In the genomic region with DNA sequence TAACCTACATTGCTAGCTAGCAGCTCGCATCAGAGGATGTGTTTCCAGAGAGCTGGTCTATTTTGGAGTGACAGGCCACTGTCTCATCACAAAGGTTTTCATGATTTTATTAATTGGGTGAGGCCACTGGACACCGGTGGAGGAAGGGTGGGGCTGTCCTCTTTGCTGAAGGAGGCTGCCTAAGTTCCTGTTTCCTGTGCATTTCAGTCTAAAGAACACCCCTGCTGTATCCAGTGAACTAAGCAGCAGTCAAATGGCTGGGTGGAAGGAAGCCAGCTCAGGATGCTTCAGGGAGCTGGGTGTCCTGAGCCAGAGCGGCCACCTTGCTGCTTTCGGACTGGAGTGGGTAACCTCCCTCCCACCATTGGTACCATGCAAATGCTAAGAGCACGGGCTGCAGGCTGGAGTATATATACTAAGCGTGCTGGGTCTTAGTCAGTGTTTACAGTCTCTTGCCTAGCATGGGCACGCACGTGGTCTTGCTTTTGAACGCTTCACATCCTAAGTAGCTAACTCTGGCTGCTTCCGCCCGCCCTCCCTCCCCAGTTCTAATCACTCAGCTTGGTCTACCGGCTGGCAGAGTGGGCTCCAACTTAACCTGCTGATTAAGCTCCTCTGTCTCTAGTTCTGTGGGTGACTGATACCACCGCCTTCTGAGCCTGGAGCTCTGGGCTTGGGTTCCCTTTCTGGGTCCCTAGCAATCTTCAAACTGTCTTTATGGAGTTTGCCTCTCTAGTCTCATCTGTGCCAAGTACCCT, we compare ENCODE assay signal across 8 mouse cellular contexts. TPM values are rescaled to one million over a fixed set of nuclear protein-coding genes. Genes with fewer than 3 reads are reported as not detected.
A peak's percentile ranks its signal among the peaks of the same experiment; 100 is the strongest.
DNase-seq lines count a peak whose midpoint lies in the region; ATAC-seq lines count a peak whose summit lies in the region.

No protein-coding gene starts in this region.

- peak overlapping the region; percentile 46 for H3K4me2 ChIP-seq in liver, embryonic 11.5 days

- H3K4me1 ChIP-seq in liver, embryonic 11.5 days (replicated peaks; ENCODE audit: control insufficient read depth, insufficient read depth, low read length), result peaks cover 38% of the 10 kb centered on the region

- 33% methylated on average over 13 of the region's 13 CpGs for WGBS in liver, embryonic 11.5 days

- H3K9ac ChIP-seq in liver, embryonic 11.5 days (ENCODE audit: low read depth, low read length), result no peak overlapping the region; the same call in 1 of the 2 replicates

- no peaks in the 10 kb centered on the region for H3K36me3 ChIP-seq in liver, embryonic 11.5 days (ENCODE audit: control insufficient read depth, insufficient read depth, low read length)

- no peaks in the 10 kb centered on the region for H3K9me3 ChIP-seq in liver, embryonic 11.5 days (ENCODE audit: control insufficient read depth, low read length)

- peak overlapping the region; percentile 49; the same call in 1 of the 2 replicates for H3K27ac ChIP-seq in liver, embryonic 11.5 days (ENCODE audit: low read depth, low read length)

- peaks cover 23% of the 10 kb centered on the region for H3K27me3 ChIP-seq in liver, embryonic 11.5 days (replicated peaks; ENCODE audit: control insufficient read depth, insufficient read depth, low read length)

- intact Hi-C loops in heart, postnatal 25 days (cut with DNase I), result loop anchor here (1.0 kb wide), 1 partner anchor 19 kb away; no protein-coding TSS in a partner anchor

- no peak overlapping the region for H3K4me3 ChIP-seq in liver, embryonic 11.5 days (ENCODE audit: low read depth, low read length)

- no peak for ATAC-seq in cerebellum, adult (ENCODE audit: insufficient number of reproducible peaks, low FRiP score, low TSS enrichment)
- ATAC-seq in liver, embryonic 11.5 days (replicated peaks; ENCODE audit: low FRiP score), result peak; percentile 77
- peak; percentile 65 for ATAC-seq in monocyte, adult 5-6 weeks (replicated peaks; ENCODE audit: insufficient number of reproducible peaks, low FRiP score, low TSS enrichment, poor library complexity, severe bottlenecking)

- DNase-seq in cerebellum, adult 8-10 months, result peak; percentile 6
- DNase-seq in Muller cell, postnatal 12 days (ENCODE audit: inconsistent ontology term), result peak; percentile 30
- peak; percentile 45 for DNase-seq in heart, postnatal 25 days (ENCODE audit: low spot score)
- no peak for DNase-seq in liver, embryonic 11.5 days (ENCODE audit: low spot score)
- no peak for DNase-seq in right cerebral cortex, postnatal 36 days (ENCODE audit: low spot score in 2 of 2)
- no peak for DNase-seq in left cerebral cortex, adult 18-20 months (ENCODE audit: low spot score in 2 of 2)

RNA-seq across cellular contexts. Expression of a gene that starts 3.3 kb away (rescaled TPM):
- 1 to 10 TPM; 3.8 to 6.0 TPM for total RNA-seq in heart, postnatal 25 days (2021)
- polyA plus RNA-seq in liver, embryonic 11.5 days (2014; fragmentation: Nextera tagmentation; extraction: Ambion mirVana), result 6.5 and 6.7 TPM in 2 replicates
- total RNA-seq in monocyte, adult 5-6 weeks (2017), result 67.2 to 83.6 TPM (median 68.0 TPM) in 3 replicates
- total RNA-seq in left cerebral cortex, adult 18-20 months (2021), result 10 to 100 TPM; 70.5 to 80.0 TPM

Comparison
In these comparisons a context has a peak if more than half of its experiments do, and no peak if none do; other contexts are left out.
1. DNase-seq: peak in cerebellum, adult 8-10 months (single experiment), Muller cell, postnatal 12 days (single experiment) and heart, postnatal 25 days (single experiment); none in liver, embryonic 11.5 days (single experiment), right cerebral cortex, postnatal 36 days (0 of 2) and left cerebral cortex, adult 18-20 months (0 of 2).